Mouse (Mus musculus) hindbrain, embryonic 16.5 days (tissue): ENCODE measurements at regions not wholly inside any gene's neighbourhood (a gene's known extent, or its start where the extent isn't known, plus 50 kb on each side); places are given as distances from the start of the nearest gene placed in this dataset.

ENCODE experiments used
- ATAC-seq: fragments of 200-750 bp; cut with Nextera tagmentation; 2 replicates; pipeline ENCODE4 v1.8.0; 2017; ENCODE audit warnings: moderate TSS enrichment, moderate library complexity
- H3K27ac ChIP-seq: fragments of 300-500 bp; sonication (generic); 2 replicates; pipeline ENCODE4 v1.5.1; 2014; ENCODE audit warnings: low read depth, mild to moderate bottlenecking, control low read depth, low read length, moderate library complexity
- H3K27me3 ChIP-seq: fragments of 300-500 bp; sonication (generic); replicated peaks from 2 replicates; pipeline ENCODE4 v1.6.1; 2014; ENCODE audit warnings: low read length; ENCODE audit not compliant: control insufficient read depth, insufficient read depth
- H3K36me3 ChIP-seq: fragments of 300-500 bp; sonication (generic); 2 replicates; pipeline ENCODE4 v1.6.1; 2014; ENCODE audit warnings: mild to moderate bottlenecking, low read length, moderate library complexity, mixed read lengths; ENCODE audit not compliant: control insufficient read depth, insufficient read depth
- H3K4me1 ChIP-seq: fragments of 300-500 bp; sonication (generic); 2 replicates; pipeline ENCODE4 v1.6.1; 2014; ENCODE audit warnings: low read depth, low read length; ENCODE audit not compliant: control insufficient read depth, insufficient read depth
- H3K4me2 ChIP-seq: fragments of 300-500 bp; sonication (generic); 2 replicates; pipeline ENCODE4 v1.6.1; 2014; ENCODE audit warnings: mild to moderate bottlenecking, low read length, control low read depth, moderate library complexity
- H3K4me3 ChIP-seq: fragments of 300-500 bp; sonication (generic); 2 replicates; pipeline ENCODE4 v1.5.1; 2014; ENCODE audit warnings: mild to moderate bottlenecking, low read length, control low read depth, moderate library complexity
- H3K9ac ChIP-seq: fragments of 300-500 bp; sonication (generic); 2 replicates; pipeline ENCODE4 v1.6.1; 2014; ENCODE audit warnings: low read depth, mild to moderate bottlenecking, control low read depth, low read length, moderate library complexity
- H3K9me3 ChIP-seq: fragments of 300-500 bp; sonication (generic); 2 replicates; pipeline ENCODE4 v1.6.1; 2014; ENCODE audit warnings: mild to moderate bottlenecking, low read length, moderate library complexity; ENCODE audit not compliant: control insufficient read depth
- WGBS: fragments of 180-500 bp; shearing (Covaris S2); extraction: QIAGEN DNeasy Blood & Tissue Kit; methylation state at CpG from one replicate; pipeline ENCODE4 v1.1.7; 2014; 5-methylcytosine and 5-hydroxymethylcytosine counted together

- no peak overlapping the region for H3K4me2 ChIP-seq
- H3K4me3 ChIP-seq = no peak overlapping the region
- H3K9ac ChIP-seq = no peak overlapping the region
- no peak overlapping the region for H3K27ac ChIP-seq
- H3K36me3 ChIP-seq = no peaks in the 10 kb centered on the region
- H3K27me3 ChIP-seq = no peaks in the 10 kb centered on the region
- H3K4me1 ChIP-seq = no peaks in the 10 kb centered on the region
- H3K9me3 ChIP-seq = no peaks in the 10 kb centered on the region
- ATAC-seq = no peak
Measured at GRCm38 (mm10) chr7:70025527-70025926, 341.0 kb downstream of the Nr2f2 start.

DNA sequence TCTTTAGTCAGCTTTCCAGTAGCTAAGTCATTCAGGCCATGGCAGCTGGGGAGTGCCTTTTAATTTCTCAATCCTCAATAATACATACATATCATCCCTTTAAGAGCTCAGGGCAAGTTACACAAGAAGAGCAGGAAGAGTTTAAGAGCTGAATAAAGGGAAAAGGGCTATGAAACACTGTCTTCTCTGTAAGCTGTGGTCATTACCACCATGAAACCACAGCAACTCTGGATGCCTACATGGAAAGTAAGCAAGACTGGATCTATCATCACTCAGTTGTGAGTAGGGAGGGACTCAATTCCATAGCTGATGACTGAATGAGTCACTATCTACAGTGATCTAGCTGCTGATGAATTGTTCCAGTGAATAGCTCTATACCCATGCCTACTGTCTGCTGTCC is 349.9 kb downstream of the Nr2f2 start:
- H3K4me1 ChIP-seq = no peaks in the 10 kb centered on the region
- H3K4me2 ChIP-seq = no peak overlapping the region
- no peak overlapping the region for H3K27ac ChIP-seq
- no peak for ATAC-seq
- no peaks in the 10 kb centered on the region for H3K9me3 ChIP-seq
- H3K36me3 ChIP-seq = no peaks in the 10 kb centered on the region
- H3K4me3 ChIP-seq = no peak overlapping the region
- no peak overlapping the region for H3K9ac ChIP-seq
- no peaks in the 10 kb centered on the region for H3K27me3 ChIP-seq

DNA sequence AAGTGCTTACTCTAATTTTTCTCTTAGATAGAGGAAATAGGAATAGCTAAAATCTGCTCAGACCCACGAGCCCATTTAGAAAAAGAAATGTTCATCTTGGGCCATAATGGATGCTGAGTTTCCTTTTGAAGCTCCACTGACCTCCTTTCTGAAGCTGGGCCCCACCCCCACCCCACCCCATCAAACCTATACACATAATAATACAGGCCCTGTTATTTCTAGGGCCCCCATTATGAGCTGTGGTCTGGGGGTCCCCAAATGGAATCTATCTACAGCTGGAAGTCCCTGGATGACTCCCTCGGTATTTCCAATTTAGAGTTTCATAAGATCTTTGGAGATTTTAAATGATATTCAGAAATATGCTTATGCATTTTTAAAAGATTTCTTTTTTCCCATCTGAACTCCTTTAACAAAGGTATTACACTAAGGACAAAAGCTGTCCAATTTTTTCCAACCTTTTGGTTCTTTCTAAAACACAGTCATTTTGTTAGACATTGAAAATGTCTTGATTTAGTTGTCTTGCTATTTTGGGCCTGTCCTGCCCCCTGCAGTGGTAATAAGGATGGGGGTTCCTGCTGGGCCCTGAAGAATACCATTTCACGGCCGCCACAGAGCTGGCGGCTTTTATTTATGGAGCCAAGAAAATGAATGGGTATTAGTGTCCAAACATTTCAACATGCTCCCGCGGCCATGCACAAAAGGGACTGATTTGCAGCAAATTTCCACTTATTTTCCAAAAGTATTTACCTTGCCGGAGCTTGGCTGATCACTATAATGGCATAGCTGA is 363.1 kb downstream of the Nr2f2 start:
- H3K27ac ChIP-seq = no peak overlapping the region
- H3K27me3 ChIP-seq = 0 out of 2 replicates have a peak, but pooled peaks cover 5% of the 10 kb centered on the region
- 26% methylated on average over 8 of the region's 8 CpGs for WGBS
- H3K9ac ChIP-seq = no peak overlapping the region
- H3K9me3 ChIP-seq = no peaks in the 10 kb centered on the region
- no peaks in the 10 kb centered on the region for H3K36me3 ChIP-seq
- H3K4me3 ChIP-seq = no peak overlapping the region
- H3K4me1 ChIP-seq = no peaks in the 10 kb centered on the region
- no peak overlapping the region for H3K4me2 ChIP-seq
- no peak for ATAC-seq

DNA sequence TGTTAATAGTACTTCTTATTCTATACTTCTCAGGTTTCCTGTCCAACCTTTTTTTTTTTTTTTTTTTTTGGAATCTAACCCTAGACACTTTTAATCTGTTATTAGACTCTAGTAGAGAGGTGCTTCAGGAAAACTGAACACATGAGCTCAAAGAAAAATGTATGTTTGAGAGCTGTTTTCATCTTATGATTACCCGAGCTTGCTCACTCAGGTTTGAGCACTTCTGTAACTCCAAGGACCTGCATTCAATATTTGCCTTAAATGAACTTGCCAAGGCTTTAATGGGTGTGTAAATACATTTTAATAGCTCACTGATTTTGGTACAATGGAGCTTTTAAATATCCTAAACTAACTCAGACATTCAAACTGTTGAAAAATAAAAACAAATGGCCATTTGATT is 367.8 kb downstream of the Nr2f2 start:
- Histone ChIP-seq H3K4me3 (no peak overlapping the region), H3K4me1 (no peaks in the 10 kb centered on the region), H3K27me3 (peaks cover 8% of the 10 kb centered on the region), H3K9ac (no peak overlapping the region), H3K9me3 (no peaks in the 10 kb centered on the region), H3K27ac (no peak overlapping the region), H3K36me3 (no peaks in the 10 kb centered on the region), H3K4me2 (no peak overlapping the region)
- ATAC-seq = no peak
- 67% methylated on average over 1 of the region's 1 CpGs for WGBS

GRCm38 (mm10) chr7:69994540-69995303 is 371.8 kb downstream of the Nr2f2 start:
- Histone ChIP-seq H3K27ac (no peak overlapping the region), H3K36me3 (no peaks in the 10 kb centered on the region), H3K4me2 (no peak overlapping the region), H3K27me3 (peaks cover 6% of the 10 kb centered on the region), H3K4me3 (no peak overlapping the region), H3K9ac (no peak overlapping the region), H3K4me1 (no peaks in the 10 kb centered on the region), H3K9me3 (no peaks in the 10 kb centered on the region)
- ATAC-seq = no peak
- 72% methylated on average over 6 of the region's 6 CpGs for WGBS

- peak overlapping the region; percentile 37 for H3K4me3 ChIP-seq
- H3K36me3 ChIP-seq = no peaks in the 10 kb centered on the region
- H3K9ac ChIP-seq = peak overlapping the region; percentile 51
- H3K4me1 ChIP-seq = no peaks in the 10 kb centered on the region
- H3K9me3 ChIP-seq = no peaks in the 10 kb centered on the region
- H3K4me2 ChIP-seq = peak overlapping the region; percentile 60
- H3K27me3 ChIP-seq = peaks cover 6% of the 10 kb centered on the region
- H3K27ac ChIP-seq = no peak overlapping the region
- WGBS = 3% methylated on average over 21 of the region's 21 CpGs
- ATAC-seq = peak; percentile 68
Measured at GRCm38 (mm10) chr7:69992383-69993327, 373.9 kb downstream of the Nr2f2 start.

- Histone ChIP-seq H3K27ac (no peak overlapping the region), H3K9ac (no peak overlapping the region)
Measured at GRCm38 (mm10) chr7:69991982-69992381, 374.6 kb downstream of the Nr2f2 start.

GRCm38 (mm10) chr7:69988704-69989103 is 377.8 kb downstream of the Nr2f2 start:
- Histone ChIP-seq H3K4me3 (no peak overlapping the region), H3K27me3 (peaks cover 3% of the 10 kb centered on the region), H3K9ac (no peak overlapping the region), H3K9me3 (no peaks in the 10 kb centered on the region), H3K4me1 (no peaks in the 10 kb centered on the region), H3K27ac (no peak overlapping the region), H3K36me3 (no peaks in the 10 kb centered on the region), H3K4me2 (no peak overlapping the region)
- WGBS = 18% methylated on average over 5 of the region's 5 CpGs
- ATAC-seq = no peak

More at GRCm38 (mm10) chr7:69991982-69992381, 374.6 kb downstream of the Nr2f2 start:
- peak overlapping the region; percentile 60 for H3K4me2 ChIP-seq
- no peaks in the 10 kb centered on the region for H3K36me3 ChIP-seq
- WGBS = 21% methylated on average over 3 of the region's 3 CpGs
- no peaks in the 10 kb centered on the region for H3K9me3 ChIP-seq
- no peaks in the 10 kb centered on the region for H3K4me1 ChIP-seq
- ATAC-seq = no peak
- H3K4me3 ChIP-seq = peak overlapping the region; percentile 37; the same call in 1 of the 2 replicates
- peaks cover 5% of the 10 kb centered on the region for H3K27me3 ChIP-seq
